Mouse (Mus musculus): Measurements from ENCODE around the gene Sept8.
"Not testable (repeated sequence)": the region's sequence is repeated elsewhere in the genome, so short reads cannot be mapped to it uniquely, and the experiment has no call there.

DNA sequence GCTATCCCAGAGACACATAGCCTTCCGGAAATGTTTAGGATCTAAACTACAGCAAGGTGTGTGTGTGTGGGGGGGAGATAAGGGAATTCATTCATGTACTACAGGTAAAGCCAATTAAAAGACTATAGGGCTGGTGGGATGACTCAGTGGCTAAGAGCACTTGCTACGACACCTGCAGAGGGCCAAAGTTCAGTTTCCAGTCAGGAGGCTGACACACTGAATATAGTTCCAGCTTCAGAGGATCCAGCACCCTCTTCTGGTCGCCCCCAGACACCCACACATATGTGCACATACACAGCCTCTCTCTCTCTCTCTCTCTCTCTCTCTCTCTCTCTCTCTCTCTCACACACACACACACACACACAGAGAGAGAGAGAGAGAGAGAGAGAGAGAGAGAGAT lies 38.9 kb downstream of the Sept8 start:
- TF ChIP-seq TCF12 (IDR thresholded peaks at IDR 0.05; ENCODE audit: insufficient read depth, poor library complexity, severe bottlenecking); USF1 (IDR thresholded peaks at IDR 0.05; ENCODE audit: low read depth); POLR2A (IDR thresholded peaks at IDR 0.05; ENCODE audit: insufficient read length, low read depth); SRF (IDR thresholded peaks at IDR 0.05; ENCODE audit: control insufficient read depth, insufficient read length, low read depth); CEBPB (IDR thresholded peaks at IDR 0.05; ENCODE audit: insufficient read depth, poor library complexity, severe bottlenecking); E2F4 (IDR thresholded peaks at IDR 0.05; ENCODE audit: insufficient read depth); MYOD1 (IDR thresholded peaks at IDR 0.05; ENCODE audit: control insufficient read depth in 1 of 3, insufficient read length in 2 of 3, low read depth in 2 of 3); MYOG (IDR thresholded peaks at IDR 0.05; ENCODE audit: control insufficient read depth in 1 of 3, insufficient read depth in 1 of 3, insufficient read length in 2 of 3, low read depth in 2 of 3); REST (IDR thresholded peaks at IDR 0.05; ENCODE audit: insufficient read depth, insufficient read length); TCF3 (IDR thresholded peaks at IDR 0.05; ENCODE audit: insufficient read length, low read depth): not testable (repeated sequence)

Measured in myocyte (in vitro differentiated cells).